Mouse (Mus musculus) testis, postnatal 14 days (tissue): Measurements from ENCODE around the gene Pask.
"Not testable (repeated sequence)": the region's sequence is repeated elsewhere in the genome, so short reads cannot be mapped to it uniquely, and the experiment has no call there.

ENCODE experiments used
- DNase-seq: peaks from one replicate; pipeline ENCODE4 v3.0.0; 2021; ENCODE audit warnings: low spot score

Pask gene

GRCm38 (mm10) chr1:93342648-93343503, at the start of gene Pask, which contains the start of gene Ppp1r7:
Gene Pask (minus strand): TSS chr1:93343482.
Gene Ppp1r7 (plus strand): TSS chr1:93342854.
- DNase-seq = peak; percentile 97

- DNase-seq = no peak
Observed at GRCm38 (mm10) chr1:93388906-93389305, 45.6 kb upstream of the Pask start.

DNA sequence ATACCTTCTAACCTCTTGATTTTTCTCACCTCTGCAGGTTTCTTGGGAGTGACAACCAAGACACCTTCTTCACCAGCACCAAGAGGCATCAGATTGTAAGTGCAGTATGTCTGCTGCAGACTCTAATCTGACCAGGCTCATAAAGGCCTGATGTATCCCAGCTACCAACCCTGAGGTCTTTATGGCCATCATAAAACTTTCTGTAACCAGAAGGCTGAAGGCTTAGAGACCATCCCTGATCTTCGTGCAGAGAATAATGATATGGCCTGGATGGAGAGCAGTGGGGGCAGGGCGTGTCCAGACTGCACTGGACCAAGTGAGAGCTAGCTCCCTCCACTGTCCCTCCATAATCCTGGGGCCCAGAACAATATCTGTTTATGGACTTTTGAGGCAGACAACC, 43.9 kb upstream of the Pask start:
- no peak for DNase-seq

DNA sequence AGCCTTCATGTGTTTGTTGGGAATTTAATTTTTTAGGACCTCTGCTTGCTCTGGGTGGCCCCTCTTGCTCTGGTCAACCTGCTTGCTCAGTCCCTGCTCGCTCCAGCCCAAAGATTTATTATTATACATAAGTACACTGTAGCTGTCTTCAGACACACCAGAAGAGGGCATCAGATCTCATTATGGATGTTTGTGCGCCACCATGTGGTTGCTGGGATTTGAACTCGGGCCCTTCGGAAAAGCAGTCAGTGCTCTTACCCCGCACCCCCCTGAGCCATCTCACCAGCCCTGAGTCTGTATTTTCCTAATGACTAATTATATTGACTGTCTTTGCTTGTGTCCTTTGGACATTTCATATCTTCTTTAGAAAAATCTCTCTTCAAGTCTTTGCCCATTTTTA, 35.8 kb upstream of the Pask start:
- DNase-seq = no peak

DNA sequence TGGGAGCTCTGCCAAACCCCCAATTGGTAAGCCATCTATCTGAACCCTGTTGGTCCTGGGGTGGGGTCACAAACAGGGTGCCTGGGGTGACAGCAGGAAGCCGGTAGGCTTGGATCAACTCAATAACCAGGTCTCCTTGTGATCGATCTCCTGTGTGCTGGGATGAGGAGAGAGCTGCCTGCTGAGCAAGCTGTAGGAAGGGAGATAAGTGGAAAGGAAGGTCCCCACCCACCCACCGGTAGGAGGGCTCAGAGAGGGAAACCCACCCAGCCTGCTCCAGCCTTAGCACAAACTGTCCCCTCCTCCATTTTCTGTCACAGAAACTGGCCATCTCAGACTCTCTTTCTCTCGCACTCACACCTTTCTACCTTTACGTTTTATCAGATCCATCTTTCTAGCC, 34.0 kb upstream of the Pask start:
- no peak for DNase-seq

GRCm38 (mm10) chr1:93373665-93374064, 30.4 kb upstream of the Pask start, which contains the start of gene Ano7:
Gene Ano7 (plus strand): TSS chr1:93373930.
- no peak for DNase-seq

- DNase-seq = no peak
Observed at GRCm38 (mm10) chr1:93365641-93366040, 22.4 kb upstream of the Pask start.

- no peak for DNase-seq
Observed at GRCm38 (mm10) chr1:93362661-93363060, 19.4 kb upstream of the Pask start.

DNA sequence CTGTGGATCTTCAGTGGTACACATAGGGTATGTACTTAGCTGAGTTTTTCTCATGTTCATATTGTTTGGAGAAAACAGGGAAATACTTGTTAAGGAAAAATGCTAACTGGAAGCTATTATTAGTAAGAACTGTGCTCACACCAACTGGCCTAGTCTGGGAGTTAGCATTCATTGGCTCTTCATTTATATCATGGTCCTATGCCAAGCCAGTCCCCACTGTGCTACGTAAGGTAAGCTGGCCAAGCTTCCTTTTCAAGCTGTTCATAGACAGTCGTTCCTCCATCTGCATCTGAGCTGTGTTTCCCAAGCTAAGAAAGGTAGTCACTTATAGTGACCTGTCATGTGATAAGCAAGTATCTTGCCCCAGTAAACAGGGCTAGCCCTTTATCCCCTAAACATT, 9.4 kb upstream of the Pask start:
- DNase-seq = no peak

- no peak for DNase-seq
Observed at GRCm38 (mm10) chr1:93349701-93350100, 6.4 kb upstream of the Pask start.

DNA sequence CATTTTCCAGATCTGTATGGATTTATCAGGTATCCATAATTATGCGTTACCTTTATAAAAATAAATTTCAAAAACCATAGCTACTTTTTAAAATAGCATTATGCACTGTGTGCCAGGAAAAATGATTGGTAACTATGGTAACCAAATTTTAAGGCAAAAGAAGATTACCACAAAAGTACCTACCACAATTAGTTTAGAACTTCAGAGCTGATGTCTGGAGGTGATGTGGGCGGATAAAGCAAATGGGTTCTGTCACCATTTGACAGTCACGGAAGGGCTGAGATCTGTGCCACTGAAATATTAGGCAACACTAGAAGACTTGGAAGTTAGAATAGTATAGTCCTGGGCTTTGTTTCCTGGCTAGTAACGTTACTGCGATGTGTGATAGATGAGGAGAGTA, 3.9 kb upstream of the Pask start:
- no peak for DNase-seq

DNA sequence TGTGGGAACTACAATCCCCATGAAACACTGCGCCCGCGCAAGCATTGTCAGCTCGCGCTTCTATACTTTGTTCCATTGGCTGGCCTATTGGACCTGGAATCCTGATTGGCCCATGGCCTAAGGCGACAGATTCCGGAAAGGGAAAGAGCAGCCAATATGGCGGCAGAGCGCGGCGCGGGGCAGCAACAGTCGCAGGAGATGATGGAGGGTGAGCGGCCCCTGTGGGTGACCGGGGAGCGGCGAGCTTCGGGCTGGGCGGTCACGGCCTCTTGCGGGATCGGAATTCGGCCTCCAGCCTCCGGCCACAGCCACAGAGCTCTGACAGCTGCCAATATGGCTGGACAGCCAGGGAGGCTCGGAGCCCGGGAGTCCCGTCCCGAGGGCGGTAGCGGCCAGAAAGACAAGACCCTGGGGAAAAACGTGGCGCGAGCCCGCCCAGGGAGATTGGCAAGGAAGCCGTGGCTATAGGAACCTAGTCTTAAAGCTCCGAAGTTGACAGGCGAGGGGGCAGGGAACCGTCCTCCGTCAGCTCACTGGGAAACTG, 294 bp upstream of the Pask start:
- peak; percentile 98 for DNase-seq

GRCm38 (mm10) chr1:93334621-93335020, 8.7 kb downstream of the Pask start:
- no peak for DNase-seq

- no peak for DNase-seq
Observed at GRCm38 (mm10) chr1:93326446-93326845, 16.8 kb downstream of the Pask start.

GRCm38 (mm10) chr1:93323973-93324372, 19.3 kb downstream of the Pask start:
- DNase-seq = no peak

DNA sequence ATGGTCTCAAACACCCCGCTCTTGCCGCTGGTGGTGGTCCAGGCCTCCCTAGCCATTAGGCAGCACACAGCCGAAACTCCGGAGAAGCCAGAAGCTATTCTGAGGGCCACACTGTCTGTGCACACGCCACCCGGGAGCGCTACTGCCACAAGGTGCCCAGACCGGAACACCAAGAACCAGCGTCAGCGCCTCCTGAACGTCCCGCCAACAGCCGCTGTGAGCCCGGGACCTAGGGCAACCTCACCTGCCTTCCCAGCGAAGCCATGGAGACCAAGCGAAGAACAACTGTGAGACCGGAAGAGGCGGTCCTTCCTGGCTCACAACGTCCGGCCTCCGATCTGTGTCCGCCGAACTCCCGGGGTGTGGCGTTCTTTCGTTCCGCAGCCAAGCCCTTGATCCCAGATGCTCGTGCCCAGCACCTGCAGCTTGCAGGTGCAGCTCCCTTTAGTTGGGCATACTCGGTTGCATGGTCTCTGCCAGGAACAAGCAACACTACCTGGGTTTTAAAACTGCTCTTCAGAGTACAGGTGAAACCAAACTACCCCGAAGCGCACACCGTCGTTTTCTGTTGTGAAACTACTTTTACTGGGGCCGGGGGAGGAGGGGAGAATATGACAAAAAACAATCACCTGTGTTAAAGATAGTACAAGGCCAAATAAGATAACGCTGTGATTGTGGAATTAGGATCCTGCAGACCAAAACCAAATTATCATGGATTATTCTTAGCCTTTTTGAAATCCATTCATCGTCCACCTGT, 37.5 kb downstream of the Pask start, which contains the start of gene Mterf4:
TSS of gene Mterf4 (minus strand) at position 335 of the 757 bp plus-strand sequence.
- DNase-seq = peak; percentile 85

DNA sequence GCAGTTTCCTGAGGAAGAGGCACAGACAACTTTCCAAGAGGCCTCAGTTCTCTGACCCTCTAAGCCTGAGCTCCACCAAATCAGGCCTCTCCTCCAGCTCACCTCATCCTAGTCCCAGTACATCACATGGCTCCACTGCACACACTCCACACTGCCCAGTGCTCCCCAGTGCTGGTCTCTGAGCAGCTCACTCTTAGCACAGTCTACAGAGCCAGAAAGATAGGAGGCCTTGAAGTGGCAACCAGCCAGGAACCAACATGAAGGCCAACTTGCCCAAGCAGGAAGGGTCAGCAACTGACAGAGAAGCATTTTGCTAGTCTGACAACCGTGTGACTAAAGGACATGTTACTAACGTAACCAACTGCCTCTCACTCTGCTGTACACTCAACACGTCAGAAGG, 42.7 kb downstream of the Pask start:
- DNase-seq = no peak

DNA sequence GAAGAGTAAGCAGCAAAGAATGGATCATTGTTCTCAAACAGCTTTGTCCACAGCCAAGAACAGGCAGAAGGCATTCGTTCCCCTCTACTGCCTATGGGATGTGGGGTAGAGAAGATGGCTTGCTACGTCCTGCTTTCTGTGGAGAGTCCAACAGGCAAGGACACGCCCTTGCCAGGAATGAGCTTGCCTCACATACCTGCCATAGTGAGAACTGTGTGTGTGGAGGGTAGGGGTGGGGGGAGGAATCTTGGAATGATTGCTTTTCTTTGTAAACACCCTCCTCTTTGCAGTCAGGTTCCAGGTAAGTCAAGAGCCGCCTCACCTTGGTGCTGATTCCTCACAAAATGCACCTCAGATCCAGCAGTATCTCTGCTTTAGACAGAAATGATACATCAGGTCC, 43.5 kb downstream of the Pask start:
- no peak for DNase-seq

DNA sequence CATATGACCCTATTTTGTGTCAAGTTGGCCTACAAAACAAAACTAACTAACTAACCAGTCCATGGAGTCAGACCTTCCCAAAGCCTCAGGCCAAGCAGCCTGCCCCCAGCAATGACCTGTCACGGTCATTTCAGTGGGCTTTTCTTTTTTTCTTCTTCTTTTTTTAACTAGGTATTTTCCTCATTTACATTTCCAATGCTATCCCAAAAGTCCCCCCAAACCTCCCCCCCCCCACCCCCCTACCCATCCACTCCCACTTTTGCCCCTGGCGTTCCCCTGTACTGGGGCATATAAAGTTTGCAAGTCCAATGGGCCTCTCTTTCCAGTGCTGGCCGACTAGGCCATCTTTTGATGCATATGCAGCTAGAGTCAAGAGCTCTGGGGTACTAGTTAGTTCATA, 48.8 kb downstream of the Pask start:
- DNase-seq = not testable (repeated sequence)

GRCm38 (mm10) chr1:93292006-93292405, 51.3 kb downstream of the Pask start:
- DNase-seq = no peak

GRCm38 (mm10) chr1:93291591-93291990, 51.7 kb downstream of the Pask start:
- DNase-seq = no peak

- DNase-seq = no peak
Observed at GRCm38 (mm10) chr1:93290956-93291355, 52.3 kb downstream of the Pask start.
